Mouse (Mus musculus) ES-E14 (cell line): ENCODE data around the gene Ccdc71.

Source experiments
- HCFC1 ChIP-seq: IDR thresholded peaks from 2 replicates; pipeline ENCODE4 v1.6.1; 2012; ENCODE audit warnings: low read length, inconsistent platforms, borderline replicate concordance; ENCODE audit not compliant: insufficient read depth
- MAFK ChIP-seq: IDR thresholded peaks from 2 replicates; pipeline ENCODE4 v1.6.1; 2014; ENCODE audit warnings: mild to moderate bottlenecking, low read depth, low read length, inconsistent platforms; ENCODE audit not compliant: insufficient read depth
- ZC3H11A ChIP-seq: IDR thresholded peaks from 2 replicates; pipeline ENCODE4 v1.6.1; 2012; ENCODE audit warnings: low read depth, mild to moderate bottlenecking, inconsistent platforms, low read length, borderline replicate concordance
- ZNF384 ChIP-seq: IDR thresholded peaks from 2 replicates; pipeline ENCODE4 v1.6.1; 2012; ENCODE audit warnings: low read depth, low read length, inconsistent platforms

DNA sequence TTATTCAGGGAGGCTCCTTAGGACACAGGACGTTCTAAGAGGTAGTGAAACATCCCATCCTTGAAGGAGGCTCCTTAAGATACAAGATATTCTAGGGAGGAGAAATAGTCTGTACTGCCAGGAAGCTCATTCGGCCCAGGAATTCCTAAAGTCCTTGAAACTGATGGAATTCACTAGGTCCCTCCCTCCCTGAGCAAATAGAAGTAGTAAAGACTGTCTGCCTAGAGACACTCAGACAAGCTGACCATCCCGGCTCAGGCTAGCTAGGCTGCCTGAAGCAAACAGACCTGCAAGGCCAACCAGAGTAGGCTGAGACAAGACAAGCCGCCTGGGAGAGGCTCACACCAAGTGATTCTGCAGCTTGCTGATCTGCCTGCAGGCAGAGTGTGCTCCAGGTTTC is 9.5 kb downstream of the Ccdc71 start:
- TF ChIP-seq MAFK (no peak), ZC3H11A (no peak), HCFC1 (no peak), ZNF384 (no peak)
